Mouse (Mus musculus) cortical plate, adult 2 months (tissue): Measurements from ENCODE around the gene Pttg1ip.

Source experiments
- CTCF ChIP-seq: fragments of 200-500 bp; IDR thresholded peaks from 2 replicates; pipeline ENCODE4 v1.5.1; 2011; ENCODE audit warnings: mild to moderate bottlenecking, control low read depth, low read length; ENCODE audit not compliant: insufficient read depth; ENCODE audit errors: extremely low read depth
- POLR2A ChIP-seq: fragments of 200-500 bp; IDR thresholded peaks from 2 replicates; pipeline ENCODE4 v1.6.1; 2011; ENCODE audit warnings: mild to moderate bottlenecking, low read length, control low read depth; ENCODE audit not compliant: insufficient read depth; ENCODE audit errors: extremely low read depth

- 0 out of 2 replicates have a peak, but pooled peaks have one; percentile 22 for TF ChIP-seq CTCF
- no peak for TF ChIP-seq POLR2A
These were observed 38.3 kb upstream of the Pttg1ip start for GRCm38 (mm10) chr10:77543226-77543625.
